Mouse (Mus musculus) E14TG2a.4 (cell line): ENCODE measurements around the gene Acot2.
"Not testable (repeated sequence)": the region's sequence is repeated elsewhere in the genome, so short reads cannot be mapped to it uniquely, and the experiment has no call there.

Source experiments
- CTCF ChIP-seq: conservative IDR thresholded peaks from 2 replicates; pipeline ENCODE4 v1.5.1; 2014; ENCODE audit warnings: low read length
- POU5F1 ChIP-seq: IDR thresholded peaks from 2 replicates; pipeline ENCODE4 v1.6.1; 2014; ENCODE audit warnings: low read length, borderline replicate concordance

GRCm38 (mm10) chr12:84009171-84009965 lies 21.7 kb downstream of the Acot2 start, which contains the start of gene Acot1:
- TF ChIP-seq CTCF, POU5F1: not testable (repeated sequence)
